Mouse (Mus musculus) liver, postnatal 0 days (tissue): ENCODE measurements around the gene Ilvbl. TPM values are rescaled to one million over a fixed set of nuclear protein-coding genes. Genes with fewer than 3 reads are reported as not detected.

Experiments used
- ATAC-seq: fragments of 200-750 bp; cut with Nextera tagmentation; 2 replicates; pipeline ENCODE4 v1.8.0; 2017; ENCODE audit warnings: mild to moderate bottlenecking, moderate library complexity
- DNase-seq: peaks from one replicate; pipeline ENCODE4 v3.0.0-alpha.2; 2016
- H3K27ac ChIP-seq: fragments of 300-500 bp; sonication (generic); 2 replicates; pipeline ENCODE4 v1.5.1; 2014; ENCODE audit warnings: antibody characterized with exemption, moderate library complexity, mild to moderate bottlenecking, low read depth
- H3K27me3 ChIP-seq: fragments of 300-500 bp; sonication (generic); 2 replicates; pipeline ENCODE4 v1.6.1; 2014; ENCODE audit warnings: low read length, control low read depth, mixed read lengths; ENCODE audit not compliant: insufficient read depth
- H3K36me3 ChIP-seq: fragments of 300-500 bp; sonication (generic); replicated peaks from 2 replicates; pipeline ENCODE4 v1.6.1; 2014; ENCODE audit warnings: mild to moderate bottlenecking, control low read depth, low read length, moderate library complexity, mixed read lengths; ENCODE audit not compliant: insufficient read depth
- H3K4me1 ChIP-seq: fragments of 300-500 bp; sonication (generic); 2 replicates; pipeline ENCODE4 v1.6.1; 2014; ENCODE audit warnings: antibody characterized with exemption, mild to moderate bottlenecking, control low read depth; ENCODE audit not compliant: insufficient read depth
- H3K4me2 ChIP-seq: fragments of 300-500 bp; sonication (generic); 2 replicates; pipeline ENCODE4 v1.6.1; 2014; ENCODE audit warnings: low read depth, mild to moderate bottlenecking, low read length, moderate library complexity, mixed read lengths
- H3K4me3 ChIP-seq: fragments of 300-500 bp; sonication (generic); 2 replicates; pipeline ENCODE4 v1.5.1; 2014; ENCODE audit warnings: low read depth, low read length
- H3K9ac ChIP-seq: fragments of 300-500 bp; sonication (generic); replicated peaks from 2 replicates; pipeline ENCODE4 v1.6.1; 2014; ENCODE audit warnings: mild to moderate bottlenecking, moderate library complexity
- H3K9me3 ChIP-seq: fragments of 300-500 bp; sonication (generic); 2 replicates; pipeline ENCODE4 v1.6.1; 2016; ENCODE audit warnings: mild to moderate bottlenecking, control low read depth, low read length, mixed read lengths
- CTCF ChIP-seq: sonication (generic); IDR thresholded peaks from 2 replicates; pipeline ENCODE4 v1.5.1; 2016; ENCODE audit warnings: antibody characterized with exemption, low read depth
- EP300 ChIP-seq: IDR thresholded peaks from 2 replicates; pipeline ENCODE4 v1.6.1; 2016; ENCODE audit warnings: antibody characterized with exemption, low read depth, mild to moderate bottlenecking
- WGBS: fragments of 180-500 bp; shearing (Covaris S2); extraction: QIAGEN DNeasy Blood & Tissue Kit; methylation state at CpG from one replicate; pipeline ENCODE4 v1.1.7; 2014; ENCODE audit not compliant: insufficient replicate concordance; 5-methylcytosine and 5-hydroxymethylcytosine counted together
- polyA plus RNA-seq: library from polyadenylated mRNA; unstranded; fragments of >200 nt; fragmentation: Nextera tagmentation; extraction: Ambion mirVana; gene quantifications from 2 replicates; pipeline ENCODE4 v1.2.1, GENCODE M21; 2015

The Ilvbl gene
- polyA plus RNA-seq, 1 experiment from 2014 or later, result 39.1 TPM

DNA sequence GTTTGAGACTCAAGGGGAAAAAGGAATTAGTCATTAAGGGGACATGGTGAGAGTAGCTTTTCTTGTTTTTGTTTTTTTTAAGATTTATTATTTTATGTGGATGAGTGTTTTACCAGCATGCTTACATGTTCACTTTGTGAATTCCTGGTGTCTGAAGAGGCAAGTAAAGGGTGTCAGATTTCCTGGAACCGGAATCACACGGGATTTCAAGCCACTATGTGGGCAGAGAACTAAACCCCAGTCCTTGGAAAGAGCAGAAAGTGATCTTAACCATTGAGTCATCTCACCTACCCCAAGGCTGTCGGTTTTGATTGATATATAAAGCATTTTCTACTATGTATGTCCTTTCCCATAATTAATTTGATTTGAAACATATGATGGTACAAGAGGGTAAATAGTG is 4.5 kb upstream of the Ilvbl start:
- H3K27me3 ChIP-seq, result no peaks in the 10 kb centered on the region
- H3K4me1 ChIP-seq, result peaks cover 6% of the 10 kb centered on the region
- WGBS, result 55% methylated on average over 3 of the region's 3 CpGs
- no peak overlapping the region for H3K27ac ChIP-seq
- H3K9ac ChIP-seq, result no peak overlapping the region
- DNase-seq (no peak), ATAC-seq (no peak)
- H3K4me2 ChIP-seq, result no peak overlapping the region
- TF ChIP-seq EP300, result no peak
- no peak overlapping the region for H3K4me3 ChIP-seq
- H3K36me3 ChIP-seq, result no peaks in the 10 kb centered on the region
- H3K9me3 ChIP-seq, result no peaks in the 10 kb centered on the region

DNA sequence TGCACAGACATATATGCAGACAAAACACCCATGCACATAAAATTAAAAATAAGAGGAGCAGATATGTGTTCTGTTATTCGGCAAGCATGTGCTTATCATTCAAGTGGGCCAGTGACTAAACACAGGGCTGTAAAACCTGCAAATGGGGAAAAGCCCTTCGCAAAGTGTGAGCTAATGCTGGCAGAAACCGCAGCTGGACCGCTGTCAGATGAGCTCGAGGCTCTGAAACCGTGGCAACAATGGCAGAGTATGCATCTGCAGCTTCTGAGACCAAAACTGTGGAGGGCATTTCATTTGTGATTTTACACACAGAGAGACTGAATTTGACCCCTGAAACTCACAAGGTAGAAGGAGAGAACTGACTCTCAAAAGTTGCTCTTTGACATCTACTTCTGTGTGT is 3.7 kb upstream of the Ilvbl start:
- Histone ChIP-seq H3K4me3 (no peak overlapping the region), H3K27ac (no peak overlapping the region), H3K9me3 (no peaks in the 10 kb centered on the region), H3K4me2 (no peak overlapping the region), H3K4me1 (peaks cover 10% of the 10 kb centered on the region), H3K36me3 (no peaks in the 10 kb centered on the region), H3K9ac (no peak overlapping the region), H3K27me3 (no peaks in the 10 kb centered on the region)
- ATAC-seq (no peak), DNase-seq (no peak)
- WGBS, result 56% methylated on average over 6 of the region's 6 CpGs
- TF ChIP-seq CTCF, result no peak

DNA sequence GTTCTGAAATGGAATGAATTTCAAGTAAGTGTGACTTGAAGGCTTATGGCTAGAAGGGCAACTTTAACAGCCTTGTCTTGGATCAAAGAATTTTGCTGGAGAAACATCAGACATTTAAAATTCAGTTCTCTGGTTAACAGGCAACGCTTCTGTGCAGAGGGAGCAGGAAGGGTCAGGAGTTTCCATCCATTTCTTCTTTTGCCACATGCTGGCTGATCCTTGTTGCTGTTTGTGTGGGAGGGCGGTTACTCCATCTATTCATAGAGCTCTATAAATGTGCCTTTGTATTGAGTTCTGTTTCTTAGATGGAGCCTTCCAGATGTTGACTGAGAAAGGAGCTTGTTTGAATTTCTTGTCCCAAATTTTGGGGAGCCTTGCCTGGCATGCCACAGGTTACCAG is 3.2 kb upstream of the Ilvbl start:
- Histone ChIP-seq H3K4me2 (no peak overlapping the region), H3K4me1 (peaks cover 15% of the 10 kb centered on the region), H3K27me3 (no peaks in the 10 kb centered on the region), H3K27ac (no peak overlapping the region), H3K4me3 (no peak overlapping the region), H3K9ac (no peak overlapping the region), H3K36me3 (no peaks in the 10 kb centered on the region), H3K9me3 (no peaks in the 10 kb centered on the region)
- TF ChIP-seq EP300, result no peak
- no peak for TF ChIP-seq CTCF
- 65% methylated on average over 2 of the region's 2 CpGs for WGBS
- DNase-seq (no peak), ATAC-seq (no peak)

- 57% methylated on average over 3 of the region's 3 CpGs for WGBS
- ATAC-seq, result no peak
- TF ChIP-seq EP300 (no peak), CTCF (no peak)
Observed at GRCm38 (mm10) chr10:78573226-78573625, 920 bp upstream of the Ilvbl start.

GRCm38 (mm10) chr10:78575105-78575632 is 1.0 kb downstream of the Ilvbl start:
- Histone ChIP-seq H3K9ac (peak overlapping the region; percentile 71), H3K4me1 (peaks cover 16% of the 10 kb centered on the region), H3K36me3 (peaks cover 23% of the 10 kb centered on the region), H3K27me3 (no peaks in the 10 kb centered on the region), H3K4me2 (peak overlapping the region; percentile 78), H3K9me3 (no peaks in the 10 kb centered on the region), H3K4me3 (peak overlapping the region; percentile 60), H3K27ac (peak overlapping the region; percentile 85)
- ATAC-seq, result peak; percentile 18
- TF ChIP-seq EP300 (no peak), CTCF (no peak)
- DNase-seq, result no peak
- whole genome bisulfite sequencing, result 7% methylated on average over 13 of the region's 13 CpGs

More at GRCm38 (mm10) chr10:78573226-78573625, 920 bp upstream of the Ilvbl start:
- no peaks in the 10 kb centered on the region for H3K9me3 ChIP-seq
- peaks cover 16% of the 10 kb centered on the region for H3K4me1 ChIP-seq
- no peaks in the 10 kb centered on the region for H3K27me3 ChIP-seq
- peaks cover 5% of the 10 kb centered on the region; the same call in 1 of the 2 replicates for H3K36me3 ChIP-seq
- H3K4me2 ChIP-seq, result no peak overlapping the region
- H3K27ac ChIP-seq, result no peak overlapping the region
- H3K4me3 ChIP-seq, result no peak overlapping the region
- DNase-seq, result no peak
- no peak overlapping the region for H3K9ac ChIP-seq

GRCm38 (mm10) chr10:78575690-78576089 is 1.5 kb downstream of the Ilvbl start:
- TF ChIP-seq EP300 (no peak), CTCF (no peak)
- no peaks in the 10 kb centered on the region for H3K9me3 ChIP-seq
- H3K27ac ChIP-seq, result peak overlapping the region; percentile 85; the same call in 1 of the 2 replicates
- DNase-seq (peak; percentile 46), ATAC-seq (no peak)
- H3K4me1 ChIP-seq, result peaks cover 16% of the 10 kb centered on the region
- 82% methylated on average over 2 of the region's 2 CpGs for WGBS
- peaks cover 28% of the 10 kb centered on the region for H3K36me3 ChIP-seq
- peak overlapping the region; percentile 60 for H3K4me3 ChIP-seq
- 0 out of 2 replicates have a peak overlapping the region, but pooled peaks have one; percentile 71 for H3K9ac ChIP-seq
- peak overlapping the region; percentile 78 for H3K4me2 ChIP-seq
- no peaks in the 10 kb centered on the region for H3K27me3 ChIP-seq
